Comparison of ENCODE assay signal across 8 mouse cellular contexts in the genomic region with DNA sequence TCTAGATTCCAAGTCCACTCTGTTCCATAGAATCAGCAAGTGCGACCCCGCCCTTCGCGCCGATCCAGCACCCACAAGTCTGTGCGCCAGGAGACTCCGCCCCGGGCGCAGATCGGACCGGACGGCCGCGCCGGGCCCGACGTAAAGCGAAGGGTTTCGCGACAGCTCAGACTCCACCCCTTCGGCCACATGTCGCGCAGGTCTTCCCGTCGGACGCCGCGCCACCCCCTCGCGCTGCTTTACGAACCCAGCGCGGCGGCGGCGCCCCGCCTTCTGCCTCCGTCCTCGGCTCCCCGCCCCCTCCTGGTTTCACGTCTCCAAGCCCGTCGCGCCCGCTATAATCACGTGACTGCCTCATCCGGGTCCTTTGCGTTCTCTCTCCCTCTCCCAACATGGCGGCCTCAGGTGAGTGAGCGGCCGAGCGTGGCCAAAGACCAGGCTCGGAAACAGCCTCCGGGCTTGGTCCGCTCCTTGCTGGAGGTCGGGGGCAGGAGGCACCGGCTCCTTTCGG. TPM values are rescaled to one million over a fixed set of nuclear protein-coding genes. Genes with fewer than 3 reads are reported as not detected.
A peak's percentile ranks its signal among the peaks of the same experiment; 100 is the strongest.
DNase-seq lines count a peak whose midpoint lies in the region; ATAC-seq lines count a peak whose summit lies in the region.

A gene (plus strand): TSS at position 215 of the 511 bp plus-strand sequence.

- peak within 1 kb of the TSS; percentile 82 for H3K4me3 ChIP-seq in hindbrain, embryonic 16.5 days (ENCODE audit: low read length)
- peak within 1 kb of the TSS; percentile 71 for H3K4me3 ChIP-seq in macrophage (ENCODE audit: inconsistent target)

- H3K4me1 ChIP-seq in hindbrain, embryonic 16.5 days (ENCODE audit: control insufficient read depth, insufficient read depth, low read depth, low read length): peaks cover 20% of the 10 kb centered on the region

- DNase-seq in WW6 (ENCODE audit: low read depth, low spot score): peak; percentile 98
- DNase-seq in cerebellum, postnatal 4 days (ENCODE audit: low spot score in 2 of 2): peak; percentile 96 to 99
- peak; percentile 99 for DNase-seq in gastrocnemius, adult 18-20 months (ENCODE audit: low spot score)
- DNase-seq in left cerebral cortex, adult 18-20 months (ENCODE audit: low spot score in 2 of 2): peak; percentile 99
- DNase-seq in right cerebral cortex, adult 18-20 months: peak; percentile 99
- peak; percentile 96 for DNase-seq in urinary bladder, postnatal 10 days (ENCODE audit: low spot score)

- peak within 1 kb of the TSS; percentile 96 for H3K9ac ChIP-seq in hindbrain, embryonic 16.5 days (ENCODE audit: low read depth, low read length)

- peak within 1 kb of the TSS; percentile 72 for H3K4me2 ChIP-seq in hindbrain, embryonic 16.5 days (ENCODE audit: low read length)

- peak within 1 kb of the TSS; percentile 97 for H3K27ac ChIP-seq in hindbrain, embryonic 16.5 days (ENCODE audit: low read depth, low read length)
- peak within 1 kb of the TSS; percentile 72 for H3K27ac ChIP-seq in macrophage

- H3K27me3 ChIP-seq in hindbrain, embryonic 16.5 days (replicated peaks; ENCODE audit: control insufficient read depth, insufficient read depth, low read length): no peaks in the 10 kb centered on the region

- 0% methylated on average over 52 of the region's 58 CpGs for WGBS in hindbrain, embryonic 16.5 days
- WGBS in macrophage (ENCODE audit: missing documents): under 1% methylated on average over 57 of the region's 58 CpGs

- peak; percentile 94 for ATAC-seq in hindbrain, embryonic 16.5 days

- no peaks in the 10 kb centered on the region for H3K36me3 ChIP-seq in hindbrain, embryonic 16.5 days (ENCODE audit: control insufficient read depth, insufficient read depth, low read length)
- H3K36me3 ChIP-seq in macrophage (ENCODE audit: inconsistent target): no peaks in the 10 kb centered on the region

- H3K9me3 ChIP-seq in hindbrain, embryonic 16.5 days (ENCODE audit: control insufficient read depth, low read length): no peaks in the 10 kb centered on the region

- H3K79me2 ChIP-seq in macrophage (ENCODE audit: inconsistent target): peaks cover 48% of the 10 kb centered on the region

RNA-seq across cellular contexts. Expression of the gene that starts here (rescaled TPM):
- 100 to 1,000 TPM; 224 to 227 TPM for total RNA-seq in gastrocnemius, adult 18-20 months (2021)
- 76.0 and 84.8 TPM in 2 replicates for polyA plus RNA-seq in hindbrain, embryonic 16.5 days (2015; fragmentation: Nextera tagmentation; extraction: Ambion mirVana)
- 100 to 1,000 TPM; 173 to 179 TPM for total RNA-seq in left cerebral cortex, adult 18-20 months (2021)
- 100 to 1,000 TPM in 12 of 26 experiments, 10 to 100 TPM in 14; 19.4 to 138 (median 73.3) TPM for total RNA-seq in macrophage (2018; cell fraction: chromatin; rRNA removed)
- total RNA-seq in macrophage (2018; cell fraction: cytosol; rRNA removed): 100 to 1,000 TPM; 116 to 273 (median 151) TPM
- 100 to 1,000 TPM in 8 of 26 experiments, 10 to 100 TPM in 18; 51.4 to 138 (median 81.6) TPM for total RNA-seq in macrophage (2018; cell fraction: nucleus; rRNA removed)
- 153 to 214 TPM (median 191 TPM) in 3 replicates for polyA plus RNA-seq in macrophage (2018)

Comparison
In these comparisons a context has a peak if more than half of its experiments do, and no peak if none do; other contexts are left out.
1. Peak in every context shown above with its lines: DNase-seq, ATAC-seq, H3K4me3 ChIP-seq and H3K27ac ChIP-seq.